Mouse (Mus musculus) cerebellum, adult 9-10 months (tissue): ENCODE results near the gene Mettl16.
A peak's percentile ranks its signal among the peaks of the same experiment; 100 is the strongest.

Source experiments
- DNase-seq: peaks from one replicate; pipeline ENCODE4 v3.0.0; 2022

Gene Mettl16

GRCm38 (mm10) chr11:74832503-74833143 is 62.0 kb downstream of the Mettl16 start:
- DNase-seq, result peak; percentile 81

- DNase-seq, result peak; percentile 70
These were observed 63.1 kb downstream of the Mettl16 start for GRCm38 (mm10) chr11:74833536-74834358.

GRCm38 (mm10) chr11:74834359-74834638 is 63.7 kb downstream of the Mettl16 start:
- no peak for DNase-seq

- DNase-seq, result peak; percentile 46
These were observed 64.1 kb downstream of the Mettl16 start for GRCm38 (mm10) chr11:74834650-74835277.

- peak; percentile 61 for DNase-seq
These were observed 65.1 kb downstream of the Mettl16 start for GRCm38 (mm10) chr11:74835593-74836224.

- DNase-seq, result peak; percentile 69
These were observed 65.8 kb downstream of the Mettl16 start for GRCm38 (mm10) chr11:74836225-74837055.

GRCm38 (mm10) chr11:74837056-74837693 is 66.5 kb downstream of the Mettl16 start:
- DNase-seq, result no peak

- peak; percentile 96 for DNase-seq
These were observed 67.2 kb downstream of the Mettl16 start for GRCm38 (mm10) chr11:74837694-74838431.

GRCm38 (mm10) chr11:74838441-74838840 is 67.8 kb downstream of the Mettl16 start:
- peak; percentile 95 for DNase-seq

- peak; percentile 78 for DNase-seq
These were observed 68.3 kb downstream of the Mettl16 start for GRCm38 (mm10) chr11:74838971-74839370.

- peak; percentile 46 for DNase-seq
These were observed 69.5 kb downstream of the Mettl16 start for GRCm38 (mm10) chr11:74839860-74840715.

- peak; percentile 50 for DNase-seq
These were observed 70.1 kb downstream of the Mettl16 start for GRCm38 (mm10) chr11:74840739-74841138.

GRCm38 (mm10) chr11:74841366-74841765 is 70.7 kb downstream of the Mettl16 start:
- peak; percentile 55 for DNase-seq

GRCm38 (mm10) chr11:74842045-74842444 is 71.4 kb downstream of the Mettl16 start:
- no peak for DNase-seq

- DNase-seq, result peak; percentile 57
These were observed 72.2 kb downstream of the Mettl16 start for GRCm38 (mm10) chr11:74842656-74843434.

- peak; percentile 58 for DNase-seq
These were observed 72.7 kb downstream of the Mettl16 start for GRCm38 (mm10) chr11:74843435-74843714.

GRCm38 (mm10) chr11:74843761-74844160 is 73.1 kb downstream of the Mettl16 start:
- DNase-seq, result no peak

GRCm38 (mm10) chr11:74845784-74846183 is 75.2 kb downstream of the Mettl16 start:
- DNase-seq, result no peak

GRCm38 (mm10) chr11:74847919-74848521 is 77.4 kb downstream of the Mettl16 start:
- peak; percentile 87 for DNase-seq
